Mouse (Mus musculus): ENCODE measurements at regions not wholly inside any gene's neighbourhood (a gene's known extent, or its start where the extent isn't known, plus 50 kb on each side); places are given as distances from the start of the nearest gene placed in this dataset.

- intact Hi-C loops (cut with DNase I), result no loop called here
- DNase-seq, result peak; percentile 27 to 31
Measured at GRCm38 (mm10) chr13:15802043-15802795, 209.4 kb upstream of the Inhba start.

DNA sequence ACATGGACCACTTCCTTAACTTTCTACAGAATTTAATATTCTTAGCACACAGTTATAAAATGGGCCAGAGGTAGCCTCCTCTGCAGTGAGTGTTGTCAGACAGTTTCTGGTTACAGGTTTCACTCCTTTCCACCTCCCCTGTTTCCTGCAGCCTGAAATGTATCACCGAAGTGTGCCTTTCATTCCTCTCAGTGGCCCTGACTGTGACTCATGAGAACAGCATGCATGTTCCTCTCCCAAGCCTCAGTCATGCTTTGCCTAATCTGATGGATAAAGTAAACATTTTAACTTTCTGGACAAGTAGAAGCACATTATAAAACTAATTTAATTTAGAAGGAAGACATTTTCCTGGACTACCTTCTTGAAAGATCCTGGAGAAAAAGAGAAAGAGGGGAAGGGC is 207.7 kb upstream of the Inhba start:
- intact Hi-C loops (cut with DNase I), result no loop called here
- no peak for DNase-seq

DNA sequence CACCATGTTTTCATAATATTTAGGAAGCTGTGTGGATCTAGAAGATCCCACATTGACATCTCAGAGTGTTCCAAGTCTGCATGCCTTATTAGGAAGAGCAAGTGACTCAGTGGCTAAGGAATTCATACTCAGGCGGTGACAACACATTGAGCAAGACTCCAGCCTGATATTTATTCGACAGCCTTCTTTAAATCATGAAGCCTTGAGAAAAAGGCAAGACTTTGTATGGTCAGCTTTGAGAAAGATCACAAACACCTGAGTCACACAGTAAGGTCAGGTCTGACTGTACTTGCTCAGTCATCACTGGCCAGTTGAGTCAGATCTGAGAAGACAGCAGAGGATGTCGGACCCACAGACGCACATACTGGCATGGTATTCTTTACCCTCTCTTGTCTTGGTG is 204.7 kb upstream of the Inhba start:
- intact Hi-C loops (cut with DNase I), result no loop called here
- no peak for DNase-seq

GRCm38 (mm10) chr13:15822261-15822850 is 189.3 kb upstream of the Inhba start:
- intact Hi-C loops (cut with DNase I), result no loop called here
- no peak for DNase-seq

DNA sequence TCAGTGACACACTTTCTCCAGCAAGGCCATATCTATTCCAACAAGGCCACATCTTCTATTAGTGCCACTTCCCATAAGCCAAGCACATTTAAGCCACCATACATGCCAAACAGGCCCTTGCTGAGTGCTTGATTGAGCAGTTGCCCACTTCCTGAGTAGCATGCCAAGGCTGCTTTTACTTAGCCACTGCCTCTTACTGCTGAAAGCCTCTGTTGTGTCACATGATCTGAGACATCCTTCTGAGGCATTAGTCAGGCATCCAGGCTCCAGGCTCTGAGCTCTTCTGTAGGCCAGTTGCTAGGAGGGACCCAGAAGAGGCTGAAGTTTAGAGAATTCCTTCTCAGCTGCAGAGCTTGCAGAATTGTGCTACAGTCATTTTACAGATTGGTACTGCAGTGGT is 165.8 kb upstream of the Inhba start:
- intact Hi-C loops (cut with DNase I), result no loop called here
- DNase-seq, result no peak

DNA sequence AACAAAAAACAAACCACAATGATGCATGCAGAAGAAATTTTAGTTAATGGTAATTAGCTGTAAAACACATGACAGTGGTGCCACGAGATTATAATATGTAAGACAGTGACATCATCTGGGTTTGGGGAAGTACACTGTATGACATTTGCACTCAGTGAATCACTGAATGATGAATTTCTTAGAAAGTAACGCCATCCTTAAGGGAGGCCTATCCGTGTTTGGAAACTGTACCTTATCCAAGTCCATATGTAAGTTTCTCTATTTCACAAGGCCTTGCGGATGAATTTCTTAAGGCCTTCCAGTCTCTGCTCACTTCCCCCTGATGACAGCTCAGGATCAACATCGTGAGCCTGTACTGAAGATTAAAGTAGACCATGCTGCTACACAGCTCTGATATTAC is 163.6 kb upstream of the Inhba start:
- intact Hi-C loops (cut with DNase I), result no loop called here
- DNase-seq, result no peak

- intact Hi-C loops (cut with DNase I), result no loop called here
Measured at GRCm38 (mm10) chr13:15849129-15849528, 162.5 kb upstream of the Inhba start.

GRCm38 (mm10) chr13:15850358-15850757 is 161.3 kb upstream of the Inhba start:
- DNase-seq, result no peak
- intact Hi-C loops (cut with DNase I), result no loop called here

More at GRCm38 (mm10) chr13:15849129-15849528, 162.5 kb upstream of the Inhba start:
- DNase-seq, result no peak

DNA sequence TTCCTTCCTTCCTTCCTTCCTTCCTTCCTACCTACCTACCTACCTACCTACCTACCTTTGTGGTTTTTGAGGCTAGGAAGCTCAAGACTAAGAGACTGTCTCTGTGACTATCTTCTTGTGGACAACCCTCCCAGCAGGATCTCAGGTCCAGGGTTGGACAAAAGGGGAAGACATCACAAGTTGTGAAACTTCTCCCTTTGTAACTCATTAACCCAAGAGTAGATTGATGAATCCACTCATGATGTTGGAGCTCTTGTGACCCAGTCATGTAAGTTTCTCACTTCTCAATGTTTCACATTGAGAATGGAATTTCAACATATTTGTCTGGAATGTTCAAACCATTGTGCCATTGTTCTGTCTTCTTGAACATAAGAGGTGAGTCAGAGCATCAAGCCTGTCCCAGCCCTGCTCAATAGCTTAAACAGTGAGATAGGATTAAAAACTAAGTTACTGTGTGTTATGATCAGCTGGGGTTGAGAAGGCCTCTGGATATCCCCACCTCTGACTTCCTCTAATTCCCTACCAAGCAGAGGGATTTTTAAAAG is 158.6 kb upstream of the Inhba start:
- intact Hi-C loops (cut with DNase I), result no loop called here
- DNase-seq, result no peak

GRCm38 (mm10) chr13:15862941-15863340 is 148.7 kb upstream of the Inhba start:
- DNase-seq, result no peak
- intact Hi-C loops (cut with DNase I), result no loop called here

- intact Hi-C loops (cut with DNase I), result no loop called here
- DNase-seq, result no peak
Measured at GRCm38 (mm10) chr13:15863344-15863743, 148.3 kb upstream of the Inhba start.

- DNase-seq, result no peak
- intact Hi-C loops (cut with DNase I), result no loop called here
Measured at GRCm38 (mm10) chr13:15867046-15867561, 144.5 kb upstream of the Inhba start.

- intact Hi-C loops (cut with DNase I), result no loop called here
- DNase-seq, result no peak
Measured at GRCm38 (mm10) chr13:15877606-15878005, 134.0 kb upstream of the Inhba start.

- DNase-seq, result no peak
- intact Hi-C loops (cut with DNase I), result no loop called here
Measured at GRCm38 (mm10) chr13:15879576-15879975, 132.1 kb upstream of the Inhba start.

GRCm38 (mm10) chr13:15890794-15891193 is 120.9 kb upstream of the Inhba start:
- intact Hi-C loops (cut with DNase I), result no loop called here
- DNase-seq, result no peak

- intact Hi-C loops (cut with DNase I), result no loop called here
Measured at GRCm38 (mm10) chr13:15891403-15891802, 120.2 kb upstream of the Inhba start.

DNA sequence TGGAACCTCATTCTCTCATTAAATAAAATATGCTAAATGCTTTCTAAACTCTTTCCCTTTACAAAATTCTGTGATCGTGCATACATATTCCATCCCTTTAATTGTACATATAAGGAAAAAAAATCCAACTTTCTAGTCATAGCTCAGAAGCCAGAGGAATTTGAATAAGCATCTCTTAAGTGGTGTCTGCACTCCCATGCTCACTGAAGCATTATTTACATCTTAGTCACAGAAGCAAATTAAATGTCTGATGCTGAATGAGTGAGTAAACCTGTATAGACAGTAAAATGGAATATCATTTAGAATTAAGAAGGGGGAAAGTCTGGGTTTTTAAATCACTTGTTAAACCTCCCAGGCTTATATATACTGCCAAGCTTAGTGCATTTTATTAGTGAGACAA is 113.5 kb upstream of the Inhba start:
- intact Hi-C loops (cut with DNase I), result no loop called here
- DNase-seq, result no peak

More at GRCm38 (mm10) chr13:15891403-15891802, 120.2 kb upstream of the Inhba start:
- DNase-seq, result no peak

DNA sequence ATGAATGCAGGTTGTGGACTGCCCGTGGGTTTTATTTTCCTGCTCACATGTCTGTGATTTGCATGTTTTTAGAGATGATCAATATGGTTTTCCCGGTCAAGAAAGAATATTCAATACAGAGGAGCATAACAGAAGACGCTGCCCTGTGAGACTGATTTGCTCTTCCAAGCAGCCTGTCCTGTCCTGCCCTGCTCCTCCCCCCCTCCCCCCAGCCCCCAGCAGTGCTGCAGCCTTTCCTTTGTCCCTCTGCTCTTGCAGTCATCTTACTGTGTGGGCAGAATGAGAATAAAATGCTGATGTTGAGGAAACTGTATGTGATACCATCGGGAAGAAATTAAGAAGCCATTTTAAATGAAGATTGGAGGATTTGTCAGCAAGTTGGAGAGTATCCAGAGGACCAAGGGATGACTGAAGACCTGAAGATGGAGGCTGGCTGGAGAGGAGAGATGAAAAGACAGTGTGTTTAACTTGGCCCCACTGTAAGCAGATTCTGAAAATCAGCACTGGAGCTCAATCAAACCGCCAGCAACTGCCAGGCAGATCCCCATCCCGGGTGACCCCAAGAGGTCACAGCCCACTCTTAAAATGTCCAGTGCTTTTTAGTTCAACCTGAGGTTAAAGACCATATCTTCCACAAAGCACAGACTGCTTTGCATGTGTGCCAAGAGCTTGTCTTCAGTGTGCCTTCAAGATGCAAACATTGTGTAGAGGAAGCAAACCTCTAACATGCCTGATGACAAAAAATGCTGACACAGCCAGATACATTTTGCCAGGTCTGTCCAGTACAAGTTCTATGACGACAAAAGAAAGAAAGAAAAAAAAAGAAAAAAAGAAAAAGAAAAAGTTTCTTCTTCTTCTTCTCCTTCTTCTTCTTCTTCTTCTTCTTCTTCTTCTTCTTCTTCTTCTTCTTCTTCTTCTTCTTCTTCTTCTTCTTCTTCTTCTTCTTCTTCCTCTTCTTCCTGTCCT is 109.7 kb upstream of the Inhba start:
- no peak for DNase-seq
- intact Hi-C loops (cut with DNase I), result no loop called here

- intact Hi-C loops (cut with DNase I), result no loop called here
- no peak for DNase-seq
Measured at GRCm38 (mm10) chr13:15907806-15908205, 103.8 kb upstream of the Inhba start.

DNA sequence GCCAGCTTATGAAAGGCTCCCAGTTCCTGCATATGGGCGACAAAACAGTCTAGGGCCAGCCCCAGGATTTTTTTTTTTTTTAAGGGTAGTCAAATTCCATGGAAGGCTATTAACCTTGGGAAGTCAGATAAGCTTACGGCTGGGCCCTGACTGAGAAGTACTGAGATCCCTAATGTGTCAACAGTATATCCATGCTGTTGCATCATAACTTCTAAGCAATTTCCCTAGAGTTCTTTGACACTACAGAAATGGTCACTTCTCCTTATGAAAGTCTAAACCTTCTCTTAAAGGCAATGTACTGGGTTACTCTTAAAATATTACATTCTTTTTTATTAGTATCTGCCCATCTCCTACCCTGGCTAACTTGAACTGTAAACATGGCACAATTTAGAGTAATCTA is 101.1 kb upstream of the Inhba start:
- DNase-seq, result no peak
- intact Hi-C loops (cut with DNase I), result no loop called here

DNA sequence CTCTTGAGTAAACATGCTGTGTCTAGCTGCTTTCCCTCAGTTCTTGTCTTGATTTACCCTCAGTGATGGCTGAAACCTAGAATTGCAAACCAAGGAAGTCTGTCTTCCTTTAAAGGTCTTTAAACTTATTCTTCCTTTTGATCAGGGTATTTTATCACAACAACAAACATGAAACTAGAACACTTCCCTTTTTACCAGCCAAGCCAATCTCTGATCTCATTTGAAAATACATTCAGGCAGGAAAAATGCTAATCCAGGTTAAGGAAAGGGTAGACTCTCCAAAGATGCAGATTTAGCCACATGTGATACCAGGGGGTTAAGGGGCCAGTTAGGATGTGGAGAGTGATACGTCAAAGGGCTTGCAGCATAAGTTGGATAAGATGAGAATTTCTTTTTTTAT is 100.4 kb upstream of the Inhba start:
- intact Hi-C loops (cut with DNase I), result no loop called here
- DNase-seq, result no peak
